Mouse (Mus musculus): Measurements from ENCODE around the gene Speer2.

Gene Speer2

GRCm38 (mm10) chr16:69863644-69864043, at the start of gene Speer2:
Gene Speer2 (minus strand): TSS chr16:69863744.
- no peak for DNase-seq (ENCODE audit: low read depth, low spot score)

DNA sequence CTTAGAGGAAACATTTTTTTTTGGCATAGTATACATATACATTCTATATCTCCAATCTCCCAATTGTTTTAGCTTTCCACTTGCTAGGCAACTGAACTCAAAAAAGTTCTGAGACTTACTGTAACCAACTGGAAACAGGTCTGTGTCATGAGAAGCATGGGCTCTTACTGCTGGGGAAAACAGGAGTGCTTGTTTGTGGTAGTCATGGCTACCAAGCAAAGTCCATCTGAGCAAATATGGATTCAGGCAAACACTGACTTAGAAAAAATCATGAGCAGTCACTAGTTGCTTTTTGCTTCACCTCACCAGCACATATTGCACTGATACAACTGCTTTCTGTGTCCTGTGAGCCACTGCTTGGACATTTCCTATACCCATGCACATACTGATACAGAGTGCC, 40.8 kb upstream of the Speer2 start:
- DNase-seq (ENCODE audit: low read depth, low spot score), result no peak

- no peak for DNase-seq (ENCODE audit: low read depth, low spot score)
Observed at GRCm38 (mm10) chr16:69880712-69881111, 17.2 kb upstream of the Speer2 start.

GRCm38 (mm10) chr16:69836628-69837027, 26.9 kb downstream of the Speer2 start:
- DNase-seq (ENCODE audit: low read depth, low spot score), result no peak

- DNase-seq (ENCODE audit: low read depth, low spot score), result no peak
Observed at GRCm38 (mm10) chr16:69813652-69814051, 49.9 kb downstream of the Speer2 start.
